Mouse (Mus musculus): ENCODE results near the gene Col4a2.

DNA sequence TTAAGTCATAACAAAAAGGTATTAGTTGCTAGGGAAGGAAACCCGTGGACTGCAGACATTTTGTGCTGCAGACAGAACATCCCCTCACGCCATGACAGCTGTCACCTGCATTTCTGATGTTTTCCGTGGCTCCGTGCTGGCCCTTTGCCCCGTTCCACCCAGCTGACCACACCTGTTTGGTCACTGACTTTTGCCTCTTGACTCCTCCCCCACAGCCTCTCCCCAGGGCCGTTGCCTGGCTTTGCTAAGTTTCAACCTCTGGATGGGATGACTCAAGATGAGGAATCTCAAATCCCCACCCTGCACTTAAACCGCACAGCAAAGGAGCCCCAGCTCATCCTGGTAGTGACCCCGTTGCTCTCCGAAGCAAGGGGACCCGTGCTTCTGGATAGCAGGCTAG is 33.6 kb downstream of the Col4a2 start:
- TF ChIP-seq CTCF (IDR thresholded peaks at IDR 0.05; ENCODE audit: control insufficient read depth, insufficient read depth, insufficient replicate concordance, low read depth, low read length) (no peak), POLR2A (IDR thresholded peaks at IDR 0.05; ENCODE audit: control insufficient read depth, low read depth, low read length) (no peak)
